Mouse (Mus musculus) left cerebral cortex, postnatal 25 days (tissue): ENCODE data around the gene Snx8. TPM values are rescaled to one million over a fixed set of nuclear protein-coding genes. Genes with fewer than 3 reads are reported as not detected.

Experiments
- DNase-seq, 2 experiments: peaks; one replicate each; pipeline ENCODE4 v3.0.0; 2022; ENCODE audit warnings: low spot score in 2 of 2, mixed read lengths in 1 of 2
- intact Hi-C: fragments of 180-260 bp; cut with DNase I; formaldehyde crosslinking; loops from one replicate; pipeline ENCODE4 v1.15.1; 2025
- total RNA-seq, 2 experiments: library from RNA; stranded (reverse); gene quantifications; 2 replicates each; pipeline ENCODE4 v1.2.3; 2021

Gene Snx8
- total RNA-seq, 2 experiments from 2014 or later = 13.2 to 13.5 TPM

DNA sequence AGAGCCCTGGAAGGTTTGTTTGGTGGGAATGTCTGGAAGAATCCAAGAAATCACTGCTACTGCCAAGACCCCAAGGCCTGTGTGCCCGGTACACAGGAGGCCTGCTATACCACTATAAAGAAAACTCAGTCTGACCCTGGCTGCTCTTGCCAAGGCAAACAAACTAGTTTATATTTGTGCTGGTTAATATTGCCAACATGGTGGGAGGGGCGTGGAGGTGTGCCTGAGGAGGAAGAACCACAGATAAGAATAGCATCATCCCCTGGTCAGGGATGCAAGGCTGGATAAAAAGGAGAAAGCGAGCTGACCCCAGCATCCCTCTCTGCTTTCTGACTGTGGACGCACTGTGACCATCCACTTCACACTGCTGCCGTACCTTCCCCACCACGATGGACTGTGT, 36.7 kb downstream of the Snx8 start:
- intact Hi-C loops = loop anchor here (5.0 kb wide), 1 partner anchor 45 kb away; no protein-coding TSS in a partner anchor
- no peak for DNase-seq

DNA sequence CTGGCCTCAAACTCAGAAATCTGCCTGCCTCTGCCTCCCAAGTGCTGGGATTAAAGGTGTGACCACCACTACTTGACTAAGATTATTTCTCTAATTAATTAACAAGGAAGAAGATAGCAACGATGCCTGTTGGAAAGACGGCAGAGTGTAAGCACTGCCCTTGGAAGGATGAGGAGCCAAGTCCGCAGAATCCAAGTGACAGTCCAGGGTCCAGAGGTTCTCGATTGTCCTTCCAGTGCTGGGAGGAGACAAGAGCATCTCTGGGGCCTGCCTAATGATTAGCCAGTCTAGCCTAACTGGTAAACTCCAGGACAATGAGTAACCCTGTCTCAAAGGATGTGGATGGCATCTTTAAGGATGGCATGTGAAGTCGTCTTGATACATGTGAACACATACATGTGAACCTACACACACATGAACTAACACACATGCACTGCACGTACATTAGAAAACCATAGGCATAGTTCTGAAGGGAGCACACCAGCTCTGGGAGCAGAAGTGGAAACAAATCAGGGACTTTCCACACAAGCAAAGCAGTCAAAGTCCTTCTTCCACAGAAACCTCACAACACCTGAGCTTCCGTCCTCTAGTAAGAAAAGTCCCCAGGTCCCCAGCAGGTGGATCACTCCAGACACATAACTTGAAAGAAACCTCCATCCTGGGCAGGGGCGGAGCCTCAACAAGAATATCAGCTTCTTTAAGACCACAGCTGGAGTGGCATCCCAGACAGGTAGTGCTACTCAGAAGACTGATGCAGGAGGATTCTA, 38.1 kb downstream of the Snx8 start:
- no peak for DNase-seq

DNA sequence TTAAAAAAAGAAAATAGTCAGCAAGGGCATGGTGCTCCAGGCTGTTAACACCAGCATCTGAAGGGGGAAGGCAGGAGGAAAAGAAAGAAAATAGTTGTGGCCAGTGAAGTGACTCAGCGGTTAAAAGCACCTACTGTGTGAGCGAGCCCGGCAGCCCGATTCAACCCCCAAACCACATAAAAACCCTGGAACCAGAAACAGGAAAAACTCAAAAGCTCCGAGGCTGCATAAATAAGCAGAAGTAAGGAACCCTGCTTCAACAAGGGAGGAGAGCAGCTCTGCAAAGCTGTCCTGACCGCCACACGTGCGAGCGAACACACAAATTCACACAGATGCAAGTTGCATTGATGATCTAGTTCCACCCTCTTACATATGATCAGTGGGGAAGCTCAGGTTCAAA, 39.2 kb downstream of the Snx8 start:
- no peak for DNase-seq
- intact Hi-C loops = loop anchor here (5.0 kb wide), 1 partner anchor 47 kb away; no protein-coding TSS in a partner anchor

More for the DNA sequence above, 38.1 kb downstream of the Snx8 start:
- intact Hi-C loops = loop anchor here (5.0 kb wide), 1 partner anchor 46 kb away; no protein-coding TSS in a partner anchor

DNA sequence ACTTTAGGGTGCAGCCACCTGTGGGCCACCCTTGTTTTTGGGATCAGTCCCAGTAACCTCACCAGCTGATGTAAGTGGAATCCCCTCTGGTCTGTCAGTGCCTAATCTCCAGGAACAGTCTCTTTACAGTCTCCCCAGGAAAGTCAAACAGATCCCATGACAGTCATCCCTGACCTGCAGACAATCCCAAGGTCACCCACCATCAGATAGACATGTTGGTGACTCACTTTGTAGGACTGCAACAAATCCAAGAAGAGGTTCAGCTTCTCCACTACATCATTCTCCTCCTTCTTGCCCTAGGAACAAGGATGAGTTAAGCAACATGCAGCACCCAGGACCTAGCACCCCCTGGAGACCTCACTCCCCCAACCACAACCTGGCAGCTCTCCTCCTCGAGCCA, 43.0 kb downstream of the Snx8 start:
- no peak for DNase-seq
- intact Hi-C loops = no loop called here

DNA sequence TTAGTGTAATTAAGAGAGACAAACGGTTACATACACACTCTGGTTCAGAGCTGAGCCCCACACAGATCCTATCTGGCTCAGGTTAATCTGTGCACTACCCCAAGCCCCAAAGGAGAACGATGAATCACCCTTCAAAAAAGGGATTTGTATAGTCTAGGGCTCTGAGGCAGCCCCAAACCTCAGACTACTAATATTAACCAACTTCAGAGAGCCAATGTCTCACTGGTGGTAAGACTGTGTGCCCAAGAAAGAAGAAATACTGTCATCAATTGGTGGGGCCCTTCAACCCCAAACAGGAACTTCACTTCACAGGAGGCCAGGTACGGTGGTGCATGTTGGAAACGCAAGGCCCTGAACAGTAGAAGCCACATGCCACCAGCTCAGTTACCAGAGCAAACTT, 43.8 kb downstream of the Snx8 start:
- DNase-seq = no peak
- intact Hi-C loops = no loop called here

DNA sequence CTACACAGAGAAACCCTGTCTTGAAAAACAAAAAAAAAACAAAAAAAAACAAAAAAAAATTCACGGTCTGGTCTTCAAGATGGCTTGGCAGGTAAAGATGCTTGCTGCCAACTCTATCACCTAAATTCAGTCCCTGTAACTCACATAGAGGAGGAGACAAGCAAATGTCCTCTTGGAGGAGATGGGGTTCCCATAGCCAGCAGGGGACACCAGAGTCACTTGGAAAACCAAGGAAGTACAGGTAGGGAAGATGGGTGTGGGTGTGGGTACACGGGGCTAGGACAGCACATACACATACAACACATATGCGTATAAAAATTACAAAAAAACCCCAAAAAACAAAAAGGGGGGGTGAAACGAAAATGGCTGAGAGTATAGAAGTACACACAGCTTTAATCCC, 46.2 kb downstream of the Snx8 start:
- no peak for DNase-seq
- intact Hi-C loops = no loop called here

DNA sequence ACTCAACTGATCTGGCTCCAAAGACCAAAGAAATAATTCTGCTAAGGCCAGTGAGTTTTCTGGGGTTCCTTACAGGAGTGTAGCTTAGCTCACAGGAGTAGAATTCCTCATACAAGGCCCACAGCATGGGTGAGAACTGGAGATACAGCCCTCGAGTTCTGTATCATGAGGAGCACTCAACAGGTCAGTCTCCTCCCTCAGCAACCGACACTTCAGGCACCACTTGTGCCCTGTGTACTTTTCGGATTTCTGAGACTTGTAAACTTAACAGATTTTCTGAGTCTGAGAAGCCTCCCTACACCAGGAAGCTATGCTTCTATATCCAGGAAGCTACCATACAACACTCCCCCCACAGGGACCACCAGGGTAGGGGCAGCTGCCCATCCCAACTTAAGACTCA, 49.2 kb downstream of the Snx8 start:
- no peak for DNase-seq
- intact Hi-C loops = no loop called here

DNA sequence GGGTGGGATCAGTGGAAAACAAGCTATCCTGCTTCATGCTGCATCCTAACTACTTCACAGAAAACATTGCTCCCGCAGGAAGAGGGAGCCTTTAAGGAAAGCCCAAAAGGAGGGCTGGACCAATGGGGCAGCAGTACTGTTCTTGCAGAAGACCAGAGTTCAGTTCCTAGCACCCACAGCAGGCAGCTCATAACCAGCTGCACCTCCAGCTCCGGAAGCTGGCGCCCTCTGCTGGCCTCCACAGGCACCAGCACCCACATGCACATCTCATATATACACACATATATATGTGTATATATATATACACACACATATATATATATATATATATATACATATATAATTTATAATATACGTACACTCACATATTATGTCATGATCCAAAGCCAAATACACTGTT, 50.3 kb downstream of the Snx8 start:
- no peak for DNase-seq
- intact Hi-C loops = no loop called here

DNA sequence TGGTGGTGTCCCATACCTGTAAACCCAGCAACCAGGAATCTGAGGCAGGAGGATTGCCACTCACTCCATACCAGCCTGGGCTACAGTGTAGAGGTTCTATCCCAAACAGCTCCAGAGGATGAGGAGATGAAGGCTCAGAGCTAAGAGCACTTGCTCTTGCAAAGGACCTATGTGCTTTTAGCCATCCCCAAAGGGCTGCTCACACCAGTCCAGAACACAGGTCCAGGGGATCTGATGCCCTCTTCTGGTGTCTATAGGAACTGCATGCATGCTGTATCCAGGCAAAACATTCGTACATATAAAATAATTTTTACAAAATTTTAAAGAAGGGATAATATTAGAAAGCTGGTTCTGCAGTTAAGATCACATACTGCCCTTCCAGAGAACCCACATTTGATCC, 52.4 kb downstream of the Snx8 start:
- intact Hi-C loops = loop anchor here (2.0 kb wide), 1 partner anchor 498 kb away; no protein-coding TSS in a partner anchor
- DNase-seq = peak in 1 of 2 experiments; percentile 20

DNA sequence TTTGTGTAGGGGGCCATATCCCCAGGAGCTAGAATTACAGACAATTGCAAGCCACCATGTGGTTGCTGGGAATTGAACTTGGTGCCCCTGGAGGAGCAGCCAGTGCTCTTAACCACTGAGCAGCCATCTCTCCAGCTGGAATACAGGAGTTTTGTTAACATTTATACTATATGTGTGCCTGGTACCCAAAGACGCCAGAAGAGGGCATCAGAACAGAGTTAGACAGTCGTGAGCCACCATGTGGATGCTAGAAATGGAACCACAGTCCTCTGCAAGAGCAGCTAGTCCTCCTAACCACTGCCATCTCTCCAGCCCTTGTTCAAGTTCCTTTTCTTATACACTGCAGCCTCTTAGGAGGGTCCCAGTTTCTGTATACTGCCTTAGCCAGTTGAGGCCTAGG, 55.4 kb downstream of the Snx8 start:
- intact Hi-C loops = loop anchor here (5.0 kb wide), 1 partner anchor 84 kb away; the partner anchor contains the start of gene Eif3b
- no peak for DNase-seq

DNA sequence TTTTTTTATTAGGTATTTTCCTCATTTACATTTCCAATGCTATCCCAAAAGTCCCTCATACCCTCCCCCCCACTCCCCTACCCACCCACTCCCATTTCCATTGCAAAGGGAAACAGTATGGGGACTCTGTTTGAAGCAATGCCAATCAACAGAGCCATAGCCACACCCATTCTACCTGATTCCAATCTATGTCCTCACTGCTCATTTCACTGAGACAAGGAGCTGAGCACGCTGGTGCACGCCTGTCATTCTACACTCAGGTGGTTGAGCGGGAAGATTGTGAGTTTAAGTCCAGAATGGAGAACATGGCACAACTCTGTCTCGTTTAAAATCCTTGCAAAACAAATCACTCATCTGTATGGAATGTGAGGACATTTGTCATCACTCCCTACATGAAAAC, 56.5 kb downstream of the Snx8 start:
- intact Hi-C loops = loop anchor here (5.0 kb wide), 1 partner anchor 85 kb away; the partner anchor contains the start of gene Eif3b
- DNase-seq = no peak

DNA sequence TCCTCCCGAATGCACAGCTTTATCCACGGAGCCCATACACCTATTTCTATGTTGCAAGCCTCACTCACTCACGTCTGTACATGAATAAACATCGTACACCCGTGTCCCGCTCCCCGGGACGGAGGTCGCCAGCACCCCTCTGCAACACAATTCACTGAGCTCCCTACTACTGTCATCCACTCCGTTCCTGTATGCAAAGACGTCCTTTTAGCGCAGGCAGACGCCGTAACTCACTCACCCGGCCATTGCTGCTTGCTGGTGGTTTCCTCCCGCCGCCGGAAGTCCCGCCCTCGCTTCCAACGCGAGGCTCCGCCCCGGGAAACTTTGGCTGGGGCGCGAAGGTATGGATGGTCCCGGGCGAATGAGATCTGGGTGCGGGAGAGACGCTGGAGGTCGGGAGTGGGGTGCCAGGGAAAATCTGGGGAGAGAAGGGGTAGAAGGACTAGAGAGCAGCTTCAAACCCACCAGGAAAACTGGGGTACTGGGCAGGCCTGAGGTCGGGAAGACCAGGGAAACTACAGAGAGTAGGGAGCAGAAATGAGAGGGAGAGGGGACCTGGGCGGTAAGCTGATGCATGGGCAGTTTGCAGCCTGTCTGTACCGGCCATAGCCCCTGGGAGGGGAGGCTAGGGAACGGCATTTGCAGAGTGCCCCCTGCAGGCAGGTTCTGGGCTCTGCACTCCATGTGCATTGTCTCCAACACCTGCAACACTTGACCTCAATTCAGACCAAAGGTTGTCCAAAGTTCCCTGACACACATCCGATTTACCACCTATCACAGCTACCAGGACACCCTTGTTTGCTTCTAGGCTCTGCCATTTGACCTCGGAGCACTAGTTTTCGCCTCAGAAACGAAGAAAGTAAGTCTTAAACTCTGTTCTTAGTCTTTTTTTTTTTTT, 57.2 kb downstream of the Snx8 start, which contains the start of gene Mrm2:
Gene Mrm2, minus strand, starts transcription at position 284 of the 898 bp plus-strand sequence.
- DNase-seq = peak; percentile 71 to 72
- intact Hi-C loops = loop anchor here (5.0 kb wide), 1 partner anchor 85 kb away; the partner anchor contains the start of gene Eif3b

DNA sequence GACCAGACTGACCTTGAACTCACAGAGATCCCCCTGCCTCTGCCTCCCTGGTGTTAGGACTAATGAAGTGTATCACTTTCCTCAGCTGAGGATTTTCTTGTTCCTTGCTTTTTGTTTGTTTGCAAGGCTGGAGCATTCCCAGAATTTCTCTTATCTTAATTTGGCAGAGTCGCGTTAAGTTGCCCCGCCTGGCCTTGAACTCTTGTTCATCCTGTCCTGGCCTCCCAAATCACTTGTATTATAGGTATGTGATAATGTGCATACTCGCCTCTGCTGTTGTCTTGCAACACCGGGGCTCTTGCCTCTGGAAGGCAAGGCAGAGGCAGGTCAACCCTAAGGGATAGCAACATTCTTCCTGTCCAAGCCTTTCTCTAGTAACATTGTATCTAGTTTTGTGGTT, 65.0 kb downstream of the Snx8 start:
- no peak for DNase-seq
- intact Hi-C loops = no loop called here

DNA sequence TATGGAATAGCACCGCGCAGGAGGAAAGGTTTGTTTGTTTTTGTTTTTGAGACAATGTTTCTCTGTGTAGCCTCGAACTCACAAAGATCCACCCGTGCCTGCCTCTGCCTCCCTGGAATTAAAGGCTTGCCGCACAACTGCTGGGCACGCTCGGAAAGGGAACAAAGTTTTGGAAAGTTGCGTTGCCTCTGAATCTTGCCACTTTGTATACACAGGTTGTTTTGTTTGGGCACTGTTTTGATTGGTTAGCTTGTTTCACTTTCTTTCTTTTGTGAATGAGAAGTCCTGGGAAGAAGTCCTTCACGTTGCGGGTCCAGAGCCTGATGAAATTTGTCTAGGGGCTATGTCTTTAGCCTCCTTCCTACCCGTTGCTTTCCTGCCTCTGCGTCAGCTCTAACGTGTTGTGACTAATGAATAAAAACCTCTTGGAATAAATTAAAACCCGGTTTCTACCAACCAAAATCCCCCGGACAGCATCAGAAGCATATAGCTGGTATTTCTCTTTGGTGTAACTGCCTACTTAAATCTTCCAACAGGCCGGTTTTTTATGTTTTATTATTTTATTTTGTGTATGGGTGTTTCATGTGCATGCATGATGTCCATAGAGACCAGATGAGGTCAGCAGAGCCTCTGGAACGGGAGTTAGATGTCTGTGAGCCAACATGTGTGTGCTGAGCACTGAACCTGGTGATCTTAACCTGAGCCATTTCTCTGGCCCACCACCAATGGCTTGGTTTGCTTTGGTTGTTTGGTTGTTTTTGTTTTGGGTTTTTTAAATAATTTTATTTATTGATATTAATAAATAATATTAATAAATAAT, 67.1 kb downstream of the Snx8 start:
- DNase-seq = no peak
- intact Hi-C loops = no loop called here

DNA sequence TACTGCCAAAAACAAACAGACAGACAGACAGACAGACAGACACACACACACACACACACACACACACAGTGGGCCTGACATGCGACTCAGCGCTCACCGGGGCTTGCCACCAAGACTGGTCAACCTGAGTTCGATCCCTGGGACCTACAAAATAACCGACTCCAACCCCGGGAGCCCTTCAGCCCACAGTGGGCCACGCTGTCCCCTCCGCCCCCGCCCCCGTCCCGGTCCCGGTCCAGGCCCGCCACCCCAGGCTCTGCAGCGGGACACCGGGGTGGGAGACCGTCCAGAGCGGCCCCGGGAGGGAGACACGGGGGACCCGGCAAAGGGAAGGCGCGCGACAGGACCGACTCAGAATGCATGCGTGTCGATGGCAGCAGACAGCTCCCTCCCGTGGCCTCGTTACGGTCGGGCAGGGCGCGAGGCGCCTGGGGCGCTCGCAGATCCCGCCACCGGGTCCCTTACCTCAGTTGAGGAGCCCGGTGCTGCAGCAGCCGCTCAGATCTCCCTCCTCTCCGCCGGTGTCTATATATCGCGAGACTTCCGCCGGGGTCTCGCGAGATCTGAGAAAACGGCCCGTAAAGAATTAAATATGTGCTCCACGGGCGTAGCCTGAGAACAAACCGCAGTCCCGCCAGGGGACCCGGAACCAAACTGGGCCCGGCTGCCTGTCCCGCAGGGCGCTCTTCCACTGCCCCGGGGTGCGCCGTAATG, 67.9 kb downstream of the Snx8 start, which contains the start of the genes Mad1l1 and Nudt1:
Gene Mad1l1, minus strand, starts transcription at position 511 of the 714 bp plus-strand sequence.
Gene Nudt1, plus strand, starts transcription at position 615 of the 714 bp plus-strand sequence.
- intact Hi-C loops = no loop called here
- peak; percentile 92 to 95 for DNase-seq

DNA sequence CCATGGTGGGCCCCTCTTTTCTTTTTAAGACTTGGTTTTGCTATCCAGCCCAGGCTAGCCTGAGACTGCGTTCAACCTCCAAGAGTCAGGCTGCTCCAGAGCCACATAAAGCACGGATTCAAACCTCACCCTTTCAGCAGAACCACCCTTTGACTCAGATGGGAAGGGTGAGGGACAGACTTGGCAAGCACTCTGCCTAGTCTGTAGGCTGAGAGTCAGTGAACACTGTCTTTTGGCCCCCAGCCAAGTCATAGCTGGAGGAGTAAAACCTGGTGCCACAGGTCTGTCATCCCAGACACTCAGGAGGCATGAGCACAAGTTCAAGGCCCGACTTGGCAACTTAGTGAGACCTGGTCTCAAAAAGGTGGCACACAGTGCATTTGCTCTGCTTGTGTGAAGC, 72.3 kb downstream of the Snx8 start:
- DNase-seq = no peak
- intact Hi-C loops = no loop called here

DNA sequence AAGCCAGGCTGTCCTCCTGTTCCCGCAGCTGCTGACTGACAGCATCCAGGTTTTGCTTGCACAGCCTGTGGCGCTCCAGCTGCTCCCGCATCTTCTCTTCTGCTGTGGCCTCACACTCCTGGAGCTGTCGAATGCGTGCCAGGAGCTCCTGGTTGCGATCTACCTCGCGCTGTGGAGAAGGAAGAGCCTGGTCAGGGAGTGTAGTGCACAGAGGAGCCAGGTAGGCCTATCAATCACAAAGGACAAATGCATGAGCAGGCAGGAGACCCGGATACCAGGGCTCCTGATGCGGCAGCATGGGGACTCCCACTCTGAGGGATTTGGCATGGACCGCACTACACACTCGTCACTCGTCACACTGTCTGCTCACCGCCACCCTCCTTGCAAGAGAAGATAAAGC, 81.5 kb downstream of the Snx8 start:
- no peak for DNase-seq
- intact Hi-C loops = no loop called here

DNA sequence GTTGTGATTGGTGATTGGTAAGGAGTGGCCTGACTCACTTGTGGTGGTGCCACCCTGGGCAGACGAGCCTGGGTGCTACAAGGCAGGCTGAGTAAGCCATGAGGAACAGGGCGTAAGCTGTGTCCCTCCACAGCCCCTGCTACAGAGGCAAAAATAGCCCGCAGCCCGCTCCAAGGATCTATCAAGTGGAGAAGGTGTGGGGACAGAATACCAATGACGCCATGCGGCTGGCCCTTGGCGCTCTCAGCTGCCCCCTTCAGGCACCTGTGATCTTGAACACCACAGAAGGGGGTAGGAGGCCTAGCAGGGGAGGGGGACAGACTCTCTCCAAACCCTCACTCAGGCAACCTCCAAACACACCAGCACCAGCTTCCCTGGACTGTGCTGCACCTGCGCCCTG, 83.0 kb downstream of the Snx8 start:
- DNase-seq = peak in 1 of 2 experiments; percentile 27
- intact Hi-C loops = no loop called here

DNA sequence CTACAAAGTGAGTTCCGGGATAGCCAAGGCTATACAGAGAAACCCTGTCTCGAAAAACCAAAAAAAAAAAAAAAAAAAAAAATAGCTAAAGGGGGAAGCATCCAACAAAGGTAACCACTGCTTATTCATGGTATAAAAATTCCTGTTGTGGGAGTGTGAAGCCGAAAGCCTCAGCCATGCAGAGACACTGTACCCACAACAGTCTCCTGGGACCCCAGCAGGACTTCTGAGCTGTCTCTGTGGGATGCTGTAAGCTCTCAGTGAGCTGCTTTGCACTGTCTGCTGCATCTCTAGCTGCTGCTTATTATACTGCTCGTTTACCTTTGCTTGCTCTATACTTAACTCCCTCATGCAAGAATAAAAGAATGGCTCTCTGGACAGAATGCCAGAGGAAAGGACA, 90.8 kb downstream of the Snx8 start:
- intact Hi-C loops = no loop called here
- no peak for DNase-seq
